Mouse (Mus musculus): ENCODE data around the gene Camta2.

Camta2 gene

DNA sequence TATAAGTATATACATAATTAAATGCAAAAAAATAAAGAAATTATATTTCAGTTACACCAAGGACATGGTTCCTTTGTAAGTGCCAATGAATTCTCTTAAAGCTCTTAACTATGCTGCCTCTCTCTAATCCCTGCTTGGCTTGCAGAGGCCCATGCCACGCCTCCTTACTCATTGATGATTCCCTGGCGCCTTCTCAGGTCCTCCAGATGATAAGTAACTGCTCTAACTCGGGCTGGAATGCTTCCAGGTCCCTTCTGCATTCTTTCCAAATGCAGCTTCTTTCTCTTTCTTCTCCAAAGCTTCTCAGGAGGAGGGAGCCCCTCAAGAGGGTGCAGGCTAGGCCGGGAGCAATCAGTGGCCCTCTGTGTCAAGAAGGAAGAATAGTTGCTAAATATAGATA, 1.7 kb upstream of the Camta2 start:
- DNase-seq (ENCODE audit: low spot score), result no peak

DNA sequence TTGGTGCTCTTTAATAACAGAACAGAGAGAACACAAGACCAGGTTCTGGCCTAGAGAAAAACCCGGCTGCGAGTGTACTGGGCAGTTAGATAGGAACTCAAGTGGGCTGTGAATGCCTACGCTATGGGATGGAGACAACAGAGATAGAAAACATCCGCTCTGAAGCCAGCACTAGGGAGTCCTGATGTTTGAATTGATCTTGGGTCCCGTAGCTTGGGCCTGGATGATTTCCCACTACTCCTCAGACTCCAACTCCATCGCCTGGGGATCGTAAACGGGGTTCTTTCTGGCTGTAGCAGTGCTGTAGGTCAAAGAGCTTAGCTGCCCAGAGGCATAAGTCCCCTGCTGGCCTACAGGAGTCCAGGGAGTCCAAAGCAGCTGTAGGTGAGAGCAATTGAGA, 467 bp upstream of the Camta2 start:
- DNase-seq (ENCODE audit: low spot score), result no peak

DNA sequence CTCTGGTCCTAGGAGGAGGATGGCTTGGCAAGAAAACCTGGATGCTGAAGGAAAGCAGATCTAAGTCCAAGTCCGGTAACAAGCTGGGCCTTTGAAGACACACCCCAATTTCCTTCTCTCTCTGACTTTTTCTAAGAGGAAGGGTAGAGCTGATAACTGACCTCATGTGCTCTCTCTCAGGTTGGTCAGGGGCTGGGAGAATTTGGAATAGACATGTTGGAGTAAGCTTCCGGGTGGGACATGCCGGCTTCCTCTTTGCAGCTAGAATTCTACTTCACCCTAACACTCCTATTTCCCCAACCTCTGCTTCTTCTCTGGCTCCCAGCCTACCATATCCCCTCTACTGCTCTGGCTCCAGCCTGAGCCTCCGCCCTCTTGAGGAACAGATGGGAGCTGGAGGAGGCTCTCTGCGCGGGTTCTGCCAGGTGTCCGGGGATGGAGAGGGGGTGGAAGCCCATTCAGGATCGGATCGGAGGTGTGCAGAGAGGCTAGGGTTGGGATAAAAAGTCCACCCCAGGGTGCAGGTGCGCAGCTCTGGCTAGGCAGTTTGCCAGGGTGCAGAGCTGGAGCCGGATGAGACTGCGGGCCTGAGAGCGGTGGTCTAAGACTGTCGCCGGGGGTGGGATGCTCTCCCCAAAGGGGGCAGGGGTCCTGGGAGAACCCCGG, 871 bp downstream of the Camta2 start:
- DNase-seq (ENCODE audit: low spot score), result no peak

DNA sequence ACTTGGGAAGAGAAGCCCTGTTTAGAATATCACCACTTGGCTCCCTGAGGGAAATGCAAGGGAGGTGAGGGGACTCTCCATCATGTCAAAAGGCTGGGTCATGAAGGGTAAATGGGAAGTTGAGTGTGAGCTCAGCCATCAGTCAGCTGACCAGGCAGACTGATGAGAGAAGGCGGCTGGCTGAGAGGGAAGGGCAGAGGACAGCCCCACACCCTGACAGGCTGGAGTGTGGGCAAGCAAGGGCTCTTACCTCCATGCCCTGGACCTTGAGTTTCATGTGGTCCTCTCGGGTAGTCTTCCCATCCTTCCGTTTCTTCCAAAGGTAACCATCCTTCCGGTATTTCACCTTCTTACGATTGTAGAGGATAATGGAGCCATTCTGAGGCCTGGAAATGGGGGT, 4.3 kb downstream of the Camta2 start:
- no peak for DNase-seq (ENCODE audit: low spot score)

DNA sequence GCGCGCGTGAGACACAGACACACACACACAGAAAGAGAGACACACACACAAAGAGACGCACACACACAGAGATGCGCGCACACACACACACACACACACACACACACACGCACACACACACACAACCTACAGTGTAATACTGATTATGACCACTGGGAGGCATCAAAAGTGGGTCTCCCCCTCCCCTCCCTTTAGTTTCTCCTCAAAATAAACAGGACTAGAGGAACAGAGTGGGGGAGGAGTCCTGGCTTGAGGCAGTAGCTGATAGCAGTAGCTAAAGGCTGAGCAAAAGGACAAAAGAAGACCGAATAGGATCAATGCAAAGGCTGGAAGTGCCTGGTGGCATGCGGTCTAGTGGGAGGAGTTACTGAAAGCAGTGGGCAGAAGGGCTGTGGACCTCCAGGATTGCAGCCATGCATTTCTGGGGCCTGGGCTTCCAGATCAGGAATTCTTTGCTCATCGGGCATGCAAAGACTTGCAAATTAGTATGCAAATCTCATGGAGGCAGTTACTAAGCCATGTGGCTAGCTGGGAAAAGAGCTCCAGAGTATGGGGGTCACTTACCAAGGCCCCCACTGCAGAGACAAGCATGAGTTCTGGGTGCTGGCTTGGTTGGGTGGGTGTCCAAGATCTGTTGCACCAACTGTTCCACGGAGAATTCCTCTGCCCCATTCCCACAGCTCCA, 5.9 kb downstream of the Camta2 start:
- no peak for DNase-seq (ENCODE audit: low spot score)

DNA sequence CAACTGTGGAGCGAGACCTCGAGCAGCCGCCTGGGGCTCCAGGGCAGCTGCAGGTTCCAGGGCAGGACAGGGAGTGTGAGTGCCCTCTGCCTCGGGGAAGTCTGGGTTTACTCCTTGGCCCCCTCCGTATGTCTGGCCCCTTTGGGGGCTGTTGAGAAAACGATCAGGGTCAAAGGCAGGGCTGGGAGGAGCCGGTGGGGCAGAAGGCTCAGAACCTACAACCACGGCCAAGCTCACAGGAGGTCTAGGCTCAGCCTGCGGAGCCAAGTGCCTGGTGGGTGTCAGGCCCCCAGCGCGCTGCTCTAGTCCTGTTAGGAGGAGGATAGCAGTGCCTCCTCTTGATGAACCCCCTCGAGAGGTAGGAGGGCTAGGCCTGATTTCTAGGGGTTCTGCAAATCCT, 6.7 kb downstream of the Camta2 start:
- DNase-seq (ENCODE audit: low spot score), result no peak

DNA sequence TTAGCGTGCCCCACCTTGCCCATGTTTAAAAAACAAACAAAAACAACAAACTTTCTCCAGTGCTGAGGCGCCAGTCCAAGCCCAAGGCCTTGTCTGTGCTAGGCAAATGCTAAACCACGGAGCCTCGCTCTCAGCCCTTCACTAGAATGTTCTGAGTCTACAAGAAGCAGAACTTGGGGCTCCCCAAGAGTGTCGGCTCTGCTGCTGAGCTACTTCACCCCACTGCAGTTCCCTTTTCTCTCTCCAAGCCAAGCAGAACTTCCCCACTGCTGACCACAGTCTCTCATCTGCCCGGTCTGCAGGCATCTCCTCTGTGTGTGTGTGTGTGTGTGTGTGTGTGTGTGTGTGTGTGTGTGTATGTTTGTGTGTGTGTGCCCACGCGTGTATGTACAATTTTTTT, 8.0 kb downstream of the Camta2 start:
- no peak for DNase-seq (ENCODE audit: low spot score)

DNA sequence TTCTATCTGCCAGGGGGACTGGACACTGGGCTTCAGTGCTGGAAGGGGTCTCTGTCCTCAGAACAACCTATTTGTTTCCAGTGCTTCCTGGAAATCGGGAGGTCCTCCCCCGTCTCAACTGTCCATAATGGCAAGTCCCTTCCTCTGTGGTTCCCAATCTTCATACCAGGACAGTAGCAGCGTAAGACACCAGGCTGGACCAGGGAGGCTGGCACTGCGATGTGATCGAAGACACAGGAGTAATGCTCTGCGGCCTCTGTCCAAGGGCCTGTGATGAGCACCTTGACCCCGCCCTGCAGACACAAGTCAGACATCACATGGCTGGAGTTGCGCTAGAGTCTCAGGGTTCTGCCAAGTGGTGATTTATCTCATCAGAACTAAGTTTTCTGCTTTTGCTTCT, 8.5 kb downstream of the Camta2 start:
- DNase-seq (ENCODE audit: low spot score), result no peak

DNA sequence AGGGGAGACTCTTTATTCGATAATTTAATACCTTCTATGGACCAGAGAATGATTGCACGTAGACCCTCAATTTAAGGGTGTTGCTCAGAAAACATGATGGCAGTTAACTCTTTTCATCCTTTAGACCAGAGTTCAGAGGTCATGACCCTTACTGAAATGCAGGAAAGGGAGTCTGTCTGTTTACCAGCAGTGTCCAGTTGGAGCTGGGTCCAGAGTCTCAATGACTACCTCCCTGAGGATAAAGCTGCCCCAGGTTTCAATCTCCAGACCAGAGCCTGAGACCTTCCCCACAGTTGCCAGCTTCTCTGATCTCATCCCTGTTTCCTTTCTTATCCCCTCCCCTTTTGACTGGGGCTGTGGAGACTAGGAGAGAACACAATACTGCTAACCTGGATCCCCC, 9.3 kb downstream of the Camta2 start:
- DNase-seq (ENCODE audit: low spot score), result no peak

DNA sequence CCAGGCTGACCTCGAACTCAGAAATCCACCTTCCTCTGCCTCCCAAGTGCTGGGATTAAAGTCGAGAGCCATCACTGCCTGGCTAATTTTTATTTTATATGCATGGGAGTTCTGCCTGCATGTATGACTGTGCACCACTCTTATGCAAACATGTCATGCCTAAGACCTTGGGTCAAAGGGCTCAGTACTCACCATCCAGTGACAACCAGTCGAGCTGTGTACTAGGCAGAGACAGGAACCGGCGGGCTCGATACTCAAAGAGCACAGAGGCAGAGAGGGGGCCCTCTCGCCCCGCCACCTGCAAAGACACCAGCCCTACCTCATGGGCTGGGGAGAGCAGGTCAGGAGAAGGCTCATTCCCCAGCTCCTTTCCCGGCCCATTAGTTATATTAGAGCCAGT, 9.8 kb downstream of the Camta2 start:
- DNase-seq (ENCODE audit: low spot score), result no peak

DNA sequence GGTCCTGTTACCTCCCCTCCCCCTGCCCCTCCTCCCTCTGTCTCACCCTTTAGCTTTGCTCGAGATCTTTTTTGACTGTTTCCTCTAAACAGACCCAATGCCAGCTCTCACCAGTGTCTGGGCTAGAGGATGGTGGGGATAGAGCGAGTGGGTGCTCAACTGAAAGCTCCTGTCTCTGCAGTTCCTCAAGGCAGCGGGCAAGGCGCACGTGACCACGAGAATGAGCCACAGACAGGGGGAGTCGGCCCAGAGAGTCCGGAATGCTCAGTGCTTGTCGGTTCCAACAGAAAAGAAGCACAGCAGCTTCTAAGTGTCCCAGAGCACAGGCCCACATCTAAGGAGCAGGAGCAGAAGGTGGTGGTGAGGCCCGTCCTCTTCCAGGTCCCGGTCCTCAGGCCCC, 13.4 kb downstream of the Camta2 start:
- DNase-seq (ENCODE audit: low spot score), result no peak

DNA sequence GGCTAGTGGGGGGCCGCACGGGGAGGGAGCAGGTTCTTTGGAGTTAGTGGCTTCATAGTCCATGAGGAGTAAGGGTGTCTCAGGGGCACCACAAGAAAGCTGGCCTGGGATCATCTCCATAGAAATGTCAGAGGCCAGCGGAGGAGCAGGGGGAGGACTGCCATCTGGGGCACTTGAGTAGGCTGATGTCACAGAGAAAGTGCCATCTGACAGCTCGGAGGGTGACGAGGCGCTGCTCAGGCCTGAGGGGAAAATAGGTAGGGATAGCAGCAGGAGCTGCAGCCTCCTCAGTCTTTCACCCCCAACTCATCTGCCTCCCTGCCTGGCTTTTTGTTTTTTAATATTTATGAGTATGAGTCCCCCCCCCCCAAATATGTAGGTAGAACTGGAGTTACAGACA, 13.9 kb downstream of the Camta2 start:
- DNase-seq (ENCODE audit: low spot score), result no peak

DNA sequence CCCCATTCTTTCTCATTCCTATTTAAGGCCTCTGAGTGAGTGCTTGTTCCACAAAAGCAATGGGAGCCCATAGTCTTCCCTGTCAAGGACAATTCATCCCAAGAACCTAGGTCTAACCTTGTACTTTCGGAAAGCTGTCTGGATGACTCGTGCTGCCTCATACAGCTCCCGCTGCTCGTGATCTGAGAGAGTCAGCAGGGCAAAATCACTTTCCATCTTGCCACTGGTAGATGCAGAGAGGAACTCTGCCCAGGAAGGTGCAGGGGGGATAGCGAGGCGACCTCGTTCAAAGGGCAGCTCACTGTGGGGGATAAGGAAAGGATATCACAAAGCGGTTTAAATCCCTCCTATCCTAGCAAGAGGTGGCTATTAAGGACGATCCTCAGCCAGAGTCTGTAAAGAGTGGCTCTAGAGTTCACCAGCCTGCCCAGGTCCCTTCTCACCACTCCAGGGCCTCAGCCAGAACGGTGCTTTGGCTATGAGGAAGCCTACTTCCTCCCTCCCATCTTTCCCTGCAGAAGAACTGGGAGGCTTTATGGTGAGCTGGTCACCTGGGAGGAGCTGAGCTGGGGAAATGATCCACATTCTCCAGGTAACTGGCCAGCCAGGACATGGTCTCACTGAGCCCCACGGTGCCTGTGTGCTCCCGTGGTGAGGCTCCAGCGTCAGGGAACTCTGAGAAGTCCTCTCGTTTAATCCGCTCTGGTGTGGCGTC, 16.4 kb downstream of the Camta2 start:
- DNase-seq (ENCODE audit: low spot score), result no peak

DNA sequence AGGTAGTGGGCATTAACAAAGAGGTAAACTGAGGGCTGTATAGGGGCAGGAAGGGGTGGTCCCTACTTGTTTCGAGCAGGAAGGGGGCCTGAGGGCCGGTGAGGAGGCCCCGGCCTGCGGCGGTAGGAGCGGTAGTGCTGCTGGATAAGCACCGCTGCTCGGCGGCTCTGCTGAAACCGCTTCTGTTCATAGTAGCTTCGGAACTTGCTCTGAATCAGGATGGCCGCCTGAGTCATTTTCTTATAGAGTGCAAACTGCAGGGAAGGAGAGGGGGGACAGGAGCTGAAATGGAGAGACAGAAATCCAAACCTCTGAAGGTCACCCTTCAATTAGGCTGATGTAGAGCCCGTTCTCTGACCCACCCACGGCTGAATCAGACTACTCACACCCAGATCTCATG, 17.4 kb downstream of the Camta2 start:
- no peak for DNase-seq (ENCODE audit: low spot score)

DNA sequence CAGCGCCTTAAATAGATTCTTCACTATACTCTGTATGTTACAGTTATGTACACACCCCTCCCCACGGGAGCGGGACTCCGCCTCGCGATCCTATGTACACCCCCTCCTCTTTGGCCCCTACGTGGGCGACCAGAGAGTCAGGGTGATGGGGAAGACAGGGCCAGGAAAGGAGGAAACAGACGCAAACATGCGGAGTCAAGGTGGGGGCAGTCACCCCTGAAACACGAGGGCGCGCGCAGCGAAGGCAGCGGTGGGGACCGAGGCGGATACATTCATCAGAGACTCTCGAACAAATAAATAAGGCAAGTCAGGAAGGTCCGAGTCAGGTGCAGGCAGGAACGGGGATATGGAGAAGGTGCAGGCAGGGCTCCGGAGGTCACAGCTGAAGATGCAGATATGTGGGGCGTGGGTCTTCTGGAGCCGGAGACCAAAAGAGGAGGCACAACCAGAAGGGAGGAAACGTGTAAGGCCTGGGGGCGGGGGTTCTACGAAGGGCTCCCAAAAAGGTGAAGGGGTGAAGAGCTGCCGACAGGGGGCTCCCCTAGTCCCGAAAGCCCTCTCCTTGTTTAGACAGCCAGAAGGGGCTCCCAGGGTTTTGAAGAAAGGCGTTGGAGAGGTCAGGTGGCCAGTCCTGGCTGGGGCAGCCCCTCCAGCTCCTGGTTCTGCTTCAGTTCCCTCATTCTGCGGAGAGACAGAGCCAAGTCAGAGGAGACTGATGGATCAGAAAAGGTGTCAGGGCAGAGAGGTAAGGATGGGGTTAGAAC, 18.1 kb downstream of the Camta2 start:
- no peak for DNase-seq (ENCODE audit: low spot score)

DNA sequence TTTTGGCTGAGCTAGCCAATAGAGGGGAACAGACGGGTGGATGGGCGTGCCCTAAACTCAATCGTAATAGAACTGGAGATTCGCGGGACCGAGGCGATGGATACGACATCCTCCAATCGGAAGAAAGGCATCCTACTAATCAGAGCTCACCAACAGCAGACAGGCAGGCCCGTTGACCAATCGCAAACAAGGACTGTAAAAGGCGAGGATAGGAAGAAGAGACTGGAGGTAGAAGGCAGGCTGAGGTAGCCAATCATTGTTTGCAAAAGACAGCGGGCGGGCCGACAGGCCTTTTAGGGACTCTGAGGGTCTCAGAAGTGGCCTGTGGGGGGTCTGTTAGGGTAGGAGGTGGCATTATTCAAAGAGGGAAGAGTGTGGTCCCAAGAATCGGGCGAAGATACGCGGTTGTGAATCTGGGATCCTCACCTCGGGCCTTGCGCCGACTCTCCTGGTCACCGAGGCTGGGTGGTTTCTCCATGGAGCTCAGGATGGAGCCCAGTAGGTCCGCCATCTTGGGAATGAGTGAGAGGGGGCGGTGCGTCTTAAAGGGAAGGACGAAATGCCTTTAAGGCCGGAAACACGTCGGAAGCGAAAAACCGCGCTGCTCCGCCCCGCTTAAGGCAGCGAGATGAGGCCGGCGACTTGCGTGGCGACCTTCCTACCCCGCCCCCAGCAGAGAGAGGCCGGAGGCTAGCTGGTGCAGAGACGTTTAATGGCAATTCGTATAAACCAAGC, 19.0 kb downstream of the Camta2 start, which contains the start of gene Spag7:
Spag7 (minus strand) TSS at position 646 of the 735 bp plus-strand sequence.
- peak; percentile 99 for DNase-seq (ENCODE audit: low spot score)

DNA sequence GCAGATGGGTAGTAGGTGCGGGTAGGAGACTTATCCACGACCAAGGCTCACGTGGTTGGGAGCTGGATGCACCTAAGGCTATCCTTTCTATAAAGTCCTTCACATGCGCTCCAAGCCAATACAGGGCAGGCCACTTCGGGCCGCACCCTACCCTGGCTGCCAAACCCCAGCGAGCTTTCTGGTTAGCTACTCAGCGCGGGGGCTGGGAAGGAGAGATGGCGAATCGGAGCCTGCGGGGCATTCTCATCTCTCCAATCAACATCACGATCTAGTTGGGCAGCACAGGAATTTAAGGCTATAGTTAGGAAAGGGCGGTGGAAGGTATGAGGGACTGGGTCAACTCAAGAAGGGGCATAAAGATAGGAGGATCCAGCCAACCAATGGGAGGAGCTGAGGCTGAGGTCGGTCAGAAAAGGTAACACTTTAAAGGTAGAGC, 19.6 kb downstream of the Camta2 start:
- no peak for DNase-seq (ENCODE audit: low spot score)

DNA sequence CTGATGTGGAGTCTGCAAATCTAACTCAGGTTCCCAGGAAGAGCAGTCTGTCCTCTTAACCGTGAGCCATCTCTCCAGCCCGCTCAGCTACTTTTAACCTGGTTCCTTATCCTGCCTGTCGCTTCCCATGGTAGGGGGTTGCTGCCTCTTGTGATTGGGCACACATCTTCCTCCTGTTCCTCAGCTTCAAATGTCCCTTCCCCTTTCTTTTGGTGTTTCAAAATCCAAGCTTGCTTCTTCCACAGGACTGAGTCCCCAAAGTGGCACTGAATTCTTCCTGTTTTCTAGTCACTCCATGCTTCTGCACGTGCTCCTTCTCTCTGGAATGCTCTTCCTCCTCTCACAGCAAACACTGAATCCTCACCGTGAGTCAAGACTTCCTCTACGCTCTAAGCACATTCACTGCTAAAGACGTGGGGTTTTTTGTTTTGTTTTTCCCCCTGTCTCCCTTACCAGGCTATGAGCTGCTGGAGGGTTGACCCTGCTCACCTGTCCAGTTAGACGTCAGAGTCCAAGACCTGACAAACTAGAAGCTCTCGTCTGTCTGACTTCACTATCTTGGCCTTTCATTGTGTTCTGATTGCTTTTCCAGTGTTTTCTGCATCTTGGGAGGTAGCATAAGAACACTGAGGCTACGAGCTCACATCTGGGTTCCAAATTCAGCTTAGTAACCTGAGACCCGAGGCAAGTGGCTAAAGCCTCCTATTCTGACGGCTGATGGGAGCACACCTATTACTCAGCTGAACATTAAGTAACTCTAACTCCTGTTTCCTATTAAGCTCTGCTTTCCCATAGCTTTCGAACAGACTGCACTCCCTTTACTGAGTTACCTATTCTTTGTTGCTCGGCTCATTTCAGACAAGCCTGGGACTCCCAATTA, 20.4 kb downstream of the Camta2 start:
- no peak for DNase-seq (ENCODE audit: low spot score)

DNA sequence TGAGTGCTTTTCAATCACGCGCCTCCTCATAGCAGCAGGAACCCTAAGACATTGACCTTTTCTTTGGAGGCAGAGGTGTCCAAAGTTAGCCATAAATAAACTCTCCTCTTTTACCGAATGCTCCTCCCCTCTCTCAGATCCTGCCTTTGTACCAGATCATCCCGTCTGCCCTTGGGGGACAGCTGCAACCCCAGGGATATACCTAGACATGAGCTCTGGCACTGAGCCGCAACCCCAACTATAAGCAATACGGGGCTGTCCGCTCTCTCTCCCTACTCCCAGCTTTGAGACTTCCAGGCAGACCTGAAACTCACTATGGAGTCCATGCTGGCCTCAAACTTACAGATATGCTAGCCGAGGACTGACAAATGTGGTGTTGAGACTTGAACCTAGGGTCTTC, 21.2 kb downstream of the Camta2 start:
- no peak for DNase-seq (ENCODE audit: low spot score)

DNA sequence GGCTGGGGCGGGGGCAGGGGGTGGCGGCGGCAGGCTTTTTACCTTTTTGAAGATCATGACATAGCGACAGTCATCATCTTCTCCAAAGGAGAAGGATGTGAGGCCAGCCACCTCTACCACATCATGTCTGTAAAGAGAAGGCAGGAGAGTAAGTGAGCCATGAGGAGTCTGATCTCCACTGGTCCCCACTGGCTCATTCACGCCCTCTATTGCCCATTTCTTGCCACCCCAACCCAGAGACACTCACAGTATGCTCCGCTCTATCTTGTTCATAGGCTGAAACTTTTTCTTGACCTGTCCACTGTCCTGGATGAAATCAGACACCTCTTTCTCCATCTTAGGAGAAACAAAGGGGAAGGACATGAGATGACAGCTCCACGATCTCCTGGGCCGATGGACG, 23.2 kb downstream of the Camta2 start:
- DNase-seq (ENCODE audit: low spot score), result no peak

DNA sequence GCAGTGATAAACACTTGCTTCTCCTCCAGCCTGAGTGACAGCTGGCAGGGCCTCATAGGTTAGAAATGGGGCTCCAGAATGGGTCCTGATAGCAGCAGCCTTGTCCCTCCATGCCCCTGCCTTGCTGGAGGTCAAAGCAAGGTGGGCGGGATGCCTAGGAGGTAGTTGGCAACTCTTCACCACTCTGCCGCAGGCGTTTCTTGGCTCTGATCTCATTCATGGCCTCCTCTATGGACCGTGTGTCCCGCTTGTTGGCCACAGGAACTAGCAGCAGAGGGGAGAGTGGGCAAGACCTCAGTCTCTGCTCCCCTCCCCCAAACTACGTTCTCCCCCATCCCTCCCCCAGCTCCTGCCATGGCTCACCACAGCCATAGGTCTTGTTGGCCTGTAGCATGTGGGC, 23.9 kb downstream of the Camta2 start:
- no peak for DNase-seq (ENCODE audit: low spot score)

Measured in left cerebral cortex, adult 11 months (tissue).